Mouse (Mus musculus) forebrain, embryonic 11.5 days (tissue): ENCODE measurements at regions not wholly inside any gene's neighbourhood (a gene's known extent, or its start where the extent isn't known, plus 50 kb on each side); places are given as distances from the start of the nearest gene placed in this dataset.

Experiments
- ATAC-seq: fragments of 200-750 bp; cut with Nextera tagmentation; replicated peaks from 2 replicates; pipeline ENCODE4 v1.8.0; 2017; ENCODE audit warnings: moderate TSS enrichment; ENCODE audit not compliant: low FRiP score
- DNase-seq: peaks from one replicate; pipeline ENCODE4 v3.0.0-alpha.2; 2017; ENCODE audit warnings: low spot score
- H3K27ac ChIP-seq: fragments of 300-500 bp; sonication (generic); 2 replicates; pipeline ENCODE4 v1.5.1; 2014; ENCODE audit warnings: low read depth, low read length
- H3K27me3 ChIP-seq: fragments of 300-500 bp; sonication (generic); 2 replicates; pipeline ENCODE4 v1.6.1; 2014; ENCODE audit warnings: mild to moderate bottlenecking, low read length, mixed read lengths; ENCODE audit not compliant: control insufficient read depth, insufficient read depth
- H3K36me3 ChIP-seq: fragments of 300-500 bp; sonication (generic); 2 replicates; pipeline ENCODE4 v1.6.1; 2014; ENCODE audit warnings: mild to moderate bottlenecking, low read length, moderate library complexity, mixed read lengths; ENCODE audit not compliant: control insufficient read depth, insufficient read depth
- H3K4me1 ChIP-seq: fragments of 300-500 bp; sonication (generic); replicated peaks from 2 replicates; pipeline ENCODE4 v1.6.1; 2014; ENCODE audit warnings: low read length, mixed read lengths; ENCODE audit not compliant: control insufficient read depth, insufficient read depth
- H3K4me2 ChIP-seq: fragments of 300-500 bp; sonication (generic); 2 replicates; pipeline ENCODE4 v1.6.1; 2014; ENCODE audit warnings: low read depth, mild to moderate bottlenecking, low read length, moderate library complexity, mixed read lengths; ENCODE audit not compliant: severe bottlenecking
- H3K4me3 ChIP-seq: fragments of 300-500 bp; sonication (generic); 2 replicates; pipeline ENCODE4 v1.5.1; 2014; ENCODE audit warnings: low read depth, low read length
- H3K9ac ChIP-seq: fragments of 300-500 bp; sonication (generic); 2 replicates; pipeline ENCODE4 v1.6.1; 2014; ENCODE audit warnings: low read length
- H3K9me3 ChIP-seq: fragments of 300-500 bp; sonication (generic); 2 replicates; pipeline ENCODE4 v1.6.1; 2016; ENCODE audit warnings: low read length, mixed read lengths; ENCODE audit not compliant: control insufficient read depth
- WGBS: fragments of 180-500 bp; shearing (Covaris S2); extraction: QIAGEN DNeasy Blood & Tissue Kit; methylation state at CpG from one replicate; pipeline ENCODE4 v1.1.7; 2014; 5-methylcytosine and 5-hydroxymethylcytosine counted together

- Histone ChIP-seq H3K36me3 (no peaks in the 10 kb centered on the region), H3K9ac (no peak overlapping the region), H3K4me1 (no peaks in the 10 kb centered on the region), H3K27me3 (no peaks in the 10 kb centered on the region), H3K27ac (no peak overlapping the region), H3K4me2 (no peak overlapping the region), H3K4me3 (no peak overlapping the region), H3K9me3 (no peaks in the 10 kb centered on the region)
- WGBS = 85% methylated on average over 3 of the region's 3 CpGs
- no peak for DNase-seq
- ATAC-seq = no peak
Measured at GRCm38 (mm10) chr4:50291397-50291945, 445.9 kb upstream of the Grin3a start.

- Histone ChIP-seq H3K9ac (no peak overlapping the region), H3K9me3 (no peaks in the 10 kb centered on the region), H3K36me3 (no peaks in the 10 kb centered on the region), H3K4me1 (no peaks in the 10 kb centered on the region), H3K4me2 (no peak overlapping the region), H3K27ac (no peak overlapping the region), H3K4me3 (no peak overlapping the region), H3K27me3 (no peaks in the 10 kb centered on the region)
- DNase-seq (no peak), ATAC-seq (peak; percentile 30; the same call in 1 of the 2 replicates)
- WGBS = 85% methylated on average over 2 of the region's 2 CpGs
Measured at GRCm38 (mm10) chr4:50286602-50287001, 441.1 kb upstream of the Grin3a start.

GRCm38 (mm10) chr4:50259012-50259601 is 413.6 kb upstream of the Grin3a start:
- DNase-seq = no peak
- H3K4me2 ChIP-seq = no peak overlapping the region
- no peak overlapping the region for H3K27ac ChIP-seq
- H3K9ac ChIP-seq = no peak overlapping the region
- no peaks in the 10 kb centered on the region for H3K36me3 ChIP-seq
- H3K4me1 ChIP-seq = no peaks in the 10 kb centered on the region
- no peaks in the 10 kb centered on the region for H3K9me3 ChIP-seq
- no peak overlapping the region for H3K4me3 ChIP-seq
- ATAC-seq = no peak
- 78% methylated on average over 2 of the region's 2 CpGs for WGBS
- no peaks in the 10 kb centered on the region for H3K27me3 ChIP-seq

- DNase-seq = no peak
- no peak overlapping the region for H3K4me2 ChIP-seq
- H3K9ac ChIP-seq = no peak overlapping the region
- no peaks in the 10 kb centered on the region for H3K27me3 ChIP-seq
- ATAC-seq = no peak
- 74% methylated on average over 1 of the region's 1 CpGs for WGBS
- no peaks in the 10 kb centered on the region for H3K9me3 ChIP-seq
- no peak overlapping the region for H3K27ac ChIP-seq
- no peak overlapping the region for H3K4me3 ChIP-seq
- no peaks in the 10 kb centered on the region for H3K36me3 ChIP-seq
- H3K4me1 ChIP-seq = no peaks in the 10 kb centered on the region
Measured at GRCm38 (mm10) chr4:50242042-50242441, 396.5 kb upstream of the Grin3a start.

- DNase-seq (no peak), ATAC-seq (no peak)
- Histone ChIP-seq H3K9me3 (no peaks in the 10 kb centered on the region), H3K27me3 (no peaks in the 10 kb centered on the region), H3K36me3 (no peaks in the 10 kb centered on the region), H3K27ac (no peak overlapping the region), H3K4me2 (no peak overlapping the region), H3K4me1 (no peaks in the 10 kb centered on the region), H3K4me3 (no peak overlapping the region), H3K9ac (no peak overlapping the region)
- 87% methylated on average over 2 of the region's 2 CpGs for WGBS
Measured at GRCm38 (mm10) chr4:50240951-50241350, 395.4 kb upstream of the Grin3a start.

- Histone ChIP-seq H3K4me2 (no peak overlapping the region), H3K27me3 (no peaks in the 10 kb centered on the region), H3K4me3 (no peak overlapping the region), H3K36me3 (no peaks in the 10 kb centered on the region), H3K4me1 (no peaks in the 10 kb centered on the region), H3K9ac (no peak overlapping the region), H3K9me3 (no peaks in the 10 kb centered on the region), H3K27ac (no peak overlapping the region)
- 98% methylated on average over 2 of the region's 2 CpGs for WGBS
- no peak for DNase-seq
- ATAC-seq = no peak
Measured at GRCm38 (mm10) chr4:50239386-50239785, 393.8 kb upstream of the Grin3a start.

- H3K4me3 ChIP-seq = no peak overlapping the region
- DNase-seq = no peak
- no peaks in the 10 kb centered on the region for H3K36me3 ChIP-seq
- H3K27ac ChIP-seq = no peak overlapping the region
- WGBS = 85% methylated on average over 3 of the region's 3 CpGs
- no peak overlapping the region for H3K9ac ChIP-seq
- no peak for ATAC-seq
- no peak overlapping the region for H3K4me2 ChIP-seq
- no peaks in the 10 kb centered on the region for H3K9me3 ChIP-seq
- H3K27me3 ChIP-seq = no peaks in the 10 kb centered on the region
- H3K4me1 ChIP-seq = no peaks in the 10 kb centered on the region
Measured at GRCm38 (mm10) chr4:50235476-50235875, 389.9 kb upstream of the Grin3a start.

- H3K9ac ChIP-seq = no peak overlapping the region
- DNase-seq = no peak
- no peak overlapping the region for H3K27ac ChIP-seq
- no peaks in the 10 kb centered on the region for H3K36me3 ChIP-seq
- WGBS = 74% methylated on average over 3 of the region's 3 CpGs
- H3K9me3 ChIP-seq = no peaks in the 10 kb centered on the region
- no peak overlapping the region for H3K4me2 ChIP-seq
- H3K4me3 ChIP-seq = no peak overlapping the region
- no peaks in the 10 kb centered on the region for H3K4me1 ChIP-seq
- ATAC-seq = no peak
- no peaks in the 10 kb centered on the region for H3K27me3 ChIP-seq
Measured at GRCm38 (mm10) chr4:50203348-50203747, 357.8 kb upstream of the Grin3a start.

- no peaks in the 10 kb centered on the region for H3K9me3 ChIP-seq
- ATAC-seq = no peak
Measured at GRCm38 (mm10) chr4:50177196-50177595, 331.7 kb upstream of the Grin3a start.

More at GRCm38 (mm10) chr4:50177196-50177595, 331.7 kb upstream of the Grin3a start:
- Histone ChIP-seq H3K4me3 (no peak overlapping the region), H3K4me1 (no peaks in the 10 kb centered on the region), H3K9ac (no peak overlapping the region), H3K27me3 (no peaks in the 10 kb centered on the region), H3K27ac (no peak overlapping the region), H3K36me3 (no peaks in the 10 kb centered on the region), H3K4me2 (no peak overlapping the region)
- DNase-seq = no peak
